Mouse (Mus musculus): Measurements from ENCODE around the gene Sorbs1.

DNA sequence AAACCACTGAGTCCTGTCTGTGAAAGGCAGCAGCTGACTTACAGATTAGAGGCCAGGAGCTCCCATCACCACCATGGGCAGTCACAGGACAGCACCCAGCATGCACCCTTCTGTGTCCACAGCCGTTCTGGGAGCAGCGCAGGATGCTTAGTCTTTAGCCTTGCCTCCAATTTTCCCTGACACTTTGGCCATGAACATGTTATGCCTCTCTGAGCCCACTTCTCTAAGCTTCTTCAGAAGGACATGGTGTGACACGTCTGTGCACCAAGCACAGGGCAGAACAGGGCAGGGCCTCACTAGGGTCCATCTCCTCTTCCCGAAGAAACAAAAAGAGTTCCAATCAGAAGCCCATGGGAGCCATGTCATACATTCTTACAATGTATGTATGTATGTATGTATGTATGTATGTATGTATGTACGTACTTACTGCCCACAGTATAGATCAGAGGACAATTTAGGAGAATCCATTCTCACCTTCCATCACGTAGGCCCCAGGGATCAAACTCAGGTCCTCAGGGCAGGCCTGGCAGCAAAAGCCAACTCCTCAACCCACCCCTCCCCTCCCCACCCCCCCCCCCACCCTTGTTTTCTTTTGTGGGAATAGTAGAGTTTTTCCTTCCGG is 266.8 kb downstream of the Sorbs1 start:
- TF ChIP-seq POLR2A (IDR thresholded peaks at IDR 0.05; ENCODE audit: borderline replicate concordance, insufficient read depth, low read length), result no peak
- no peak for TF ChIP-seq CTCF (IDR thresholded peaks at IDR 0.05; ENCODE audit: borderline replicate concordance, insufficient read depth, low read depth, low read length)

Measured in cerebellum, adult 2 months (tissue).